Mouse (Mus musculus): Measurements from ENCODE around the gene Meis2. TPM values are rescaled to one million over a fixed set of nuclear protein-coding genes. Genes with fewer than 3 reads are reported as not detected.
A peak's percentile ranks its signal among the peaks of the same experiment; 100 is the strongest.

The Meis2 gene
- total RNA-seq, 2 experiments from 2014 or later = 224 to 238 TPM

DNA sequence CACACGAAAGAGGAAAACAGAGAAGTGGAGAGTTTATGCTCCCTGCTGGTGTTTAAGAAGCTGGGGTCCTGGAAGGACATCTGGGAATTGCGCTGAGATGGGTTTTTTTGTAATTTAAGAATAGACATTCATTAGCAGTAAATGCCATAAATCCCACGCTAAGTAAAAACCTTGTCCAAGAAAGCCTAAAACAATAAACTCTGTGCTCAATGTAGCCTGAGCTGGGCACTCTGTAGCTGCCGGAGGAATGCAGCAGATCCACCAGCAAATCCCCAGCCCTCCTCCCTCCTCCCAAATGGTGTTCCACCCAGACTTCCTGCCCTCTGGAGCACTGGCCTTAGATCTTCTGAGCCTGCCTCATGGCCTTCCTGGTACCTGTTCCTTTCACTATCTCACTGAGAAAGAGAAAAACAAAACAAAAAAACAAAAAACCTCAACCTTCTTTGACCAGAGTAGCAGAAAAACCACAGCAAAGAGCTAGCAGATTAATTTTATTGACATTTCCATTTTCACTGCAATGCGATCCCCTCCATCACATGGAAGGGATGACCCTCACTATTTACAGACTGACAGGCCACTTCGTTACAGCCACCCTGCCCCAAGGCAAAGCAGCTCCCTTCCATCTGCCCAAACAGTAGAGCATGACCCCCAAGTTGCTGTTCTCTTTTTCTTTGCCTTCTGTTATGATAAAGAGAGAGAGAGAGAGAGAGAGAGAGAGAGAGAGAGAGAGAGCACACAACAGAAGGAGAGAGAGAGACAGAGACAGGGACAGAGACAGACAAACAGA, 64.1 kb downstream of the Meis2 start:
- peak in 1 of 2 experiments; percentile 46 for DNase-seq

DNA sequence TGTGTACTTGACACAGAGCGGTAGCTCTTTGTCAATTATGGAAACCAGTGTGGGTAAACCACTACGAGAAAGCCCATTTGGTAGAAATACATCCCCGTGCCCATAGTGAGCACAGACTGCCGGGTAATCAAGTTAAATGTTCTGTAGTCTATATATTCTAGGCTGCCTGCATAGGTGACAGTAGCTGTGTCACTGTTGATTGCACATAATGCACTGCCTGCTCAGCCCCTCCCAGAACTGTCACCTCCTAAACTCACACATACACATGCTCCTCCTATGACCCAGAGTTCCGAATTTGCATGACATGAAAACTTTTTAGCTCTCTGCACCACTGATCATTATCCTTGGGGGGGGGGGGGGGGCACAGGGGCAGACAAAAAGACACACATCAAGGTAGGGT, 65.1 kb downstream of the Meis2 start:
- DNase-seq = no peak

DNA sequence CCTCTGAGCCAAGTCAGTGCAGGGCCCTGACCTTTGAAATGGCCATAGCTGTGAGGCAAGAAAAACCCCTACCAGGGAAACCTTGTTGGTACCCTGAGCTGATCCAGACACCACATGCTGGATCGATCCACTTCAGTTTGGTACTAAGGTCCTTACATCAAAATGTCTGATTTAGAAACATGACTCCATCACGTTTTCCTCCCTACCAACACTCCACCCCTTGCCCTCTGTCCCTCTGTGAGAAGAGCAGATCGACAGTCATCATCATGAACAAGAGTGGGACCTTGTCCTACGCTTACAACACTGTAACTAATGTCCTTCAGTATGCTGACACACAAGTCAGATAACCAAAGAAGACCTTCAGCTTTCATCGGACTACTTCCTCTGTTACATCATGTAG, 66.8 kb downstream of the Meis2 start:
- peak; percentile 44 to 62 for DNase-seq

DNA sequence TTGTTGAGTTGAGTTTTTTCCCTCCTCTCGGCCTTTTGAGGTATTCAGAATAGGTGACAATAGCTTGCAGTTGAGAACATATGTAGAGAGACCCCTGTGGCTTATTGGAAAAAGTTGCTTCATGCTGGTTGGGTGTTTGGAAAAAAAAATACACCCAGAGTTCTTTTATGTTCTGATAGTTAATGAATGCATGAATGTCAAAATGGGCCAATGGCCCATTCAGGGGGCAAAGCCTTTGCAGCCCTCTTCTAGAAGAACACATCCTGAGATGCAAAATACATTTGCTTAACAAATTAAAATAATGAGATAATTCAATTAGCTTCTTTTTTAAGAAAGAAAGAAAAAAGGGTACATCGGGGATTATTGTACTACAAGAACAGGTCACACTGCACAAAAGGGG, 69.2 kb downstream of the Meis2 start:
- DNase-seq = no peak

DNA sequence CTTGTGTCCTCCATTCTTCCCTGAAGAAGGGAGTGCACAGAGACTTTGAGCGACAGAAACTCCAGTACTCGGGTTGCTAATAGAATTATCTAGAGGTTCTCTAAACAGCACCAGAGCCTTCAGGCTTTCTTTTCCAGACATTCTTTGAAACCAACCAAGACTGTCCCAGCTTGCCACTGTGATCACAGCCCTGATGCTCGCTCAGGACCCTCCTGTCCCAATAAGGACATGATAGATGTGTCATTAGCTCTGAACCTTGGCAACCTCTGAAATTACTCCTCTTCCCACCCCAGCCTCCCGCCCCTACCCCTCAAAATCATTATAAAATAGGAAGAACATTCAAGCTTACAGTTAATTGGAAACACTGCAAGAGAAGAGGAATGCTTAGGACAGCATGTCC, 71.8 kb downstream of the Meis2 start:
- no peak for DNase-seq

DNA sequence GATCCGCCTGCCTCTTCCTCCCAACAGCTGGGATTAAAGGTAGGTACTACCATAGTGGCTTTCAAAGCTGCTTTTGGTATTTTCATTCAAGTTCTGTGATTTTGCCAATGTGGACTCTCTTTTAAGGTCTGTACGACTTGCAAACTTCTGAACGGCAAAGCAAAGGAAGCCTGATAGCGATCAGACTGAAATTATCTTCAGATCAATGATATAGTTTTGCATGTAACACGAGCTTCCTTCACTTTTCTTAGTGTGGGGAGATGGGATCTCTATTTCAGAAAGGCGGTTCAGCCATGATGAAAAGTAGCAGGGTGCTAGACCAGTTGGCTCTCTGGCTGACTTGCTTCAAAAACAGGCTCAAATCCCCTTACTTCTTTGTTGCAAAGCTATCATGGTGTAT, 76.4 kb downstream of the Meis2 start:
- DNase-seq = no peak

DNA sequence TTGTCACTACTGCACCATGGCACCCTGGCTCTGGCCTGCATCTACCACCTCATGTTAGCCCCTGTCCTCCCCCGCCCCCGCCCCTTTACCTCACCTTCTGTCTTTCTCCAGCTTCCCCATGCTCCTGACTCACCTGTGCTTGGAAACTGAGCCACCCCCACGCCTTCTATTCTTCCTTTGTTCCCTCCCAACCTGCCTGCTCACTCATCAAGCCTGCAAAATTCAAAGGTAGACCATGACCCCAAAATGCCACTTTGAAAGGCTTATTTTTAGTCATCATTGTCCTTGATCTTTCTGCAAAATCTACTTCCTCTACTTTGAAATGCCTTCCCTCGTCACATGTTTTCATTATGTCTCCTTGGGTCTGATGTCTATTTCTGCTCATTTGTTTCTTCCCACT, 77.2 kb downstream of the Meis2 start:
- DNase-seq = peak; percentile 50 to 63

DNA sequence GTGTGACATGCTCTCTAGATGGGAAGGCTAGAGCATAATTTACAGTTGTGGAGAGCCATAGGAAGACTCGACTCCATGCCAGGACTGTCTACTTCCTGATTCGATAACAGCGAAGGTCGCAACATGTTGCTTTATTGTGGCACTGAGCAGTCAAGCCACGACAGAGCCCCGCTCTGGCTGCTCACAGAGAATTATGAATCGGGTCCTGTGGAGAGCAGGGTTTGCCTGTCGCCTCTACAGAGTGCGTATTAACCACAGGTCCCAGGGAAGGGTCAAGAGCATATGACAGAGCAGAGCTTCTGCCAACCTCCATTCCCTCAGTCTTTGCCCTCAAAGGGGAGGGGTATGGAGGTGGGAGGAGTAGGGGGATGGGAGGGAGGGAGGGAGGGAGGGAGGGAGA, 80.7 kb downstream of the Meis2 start:
- peak; percentile 43 to 55 for DNase-seq

DNA sequence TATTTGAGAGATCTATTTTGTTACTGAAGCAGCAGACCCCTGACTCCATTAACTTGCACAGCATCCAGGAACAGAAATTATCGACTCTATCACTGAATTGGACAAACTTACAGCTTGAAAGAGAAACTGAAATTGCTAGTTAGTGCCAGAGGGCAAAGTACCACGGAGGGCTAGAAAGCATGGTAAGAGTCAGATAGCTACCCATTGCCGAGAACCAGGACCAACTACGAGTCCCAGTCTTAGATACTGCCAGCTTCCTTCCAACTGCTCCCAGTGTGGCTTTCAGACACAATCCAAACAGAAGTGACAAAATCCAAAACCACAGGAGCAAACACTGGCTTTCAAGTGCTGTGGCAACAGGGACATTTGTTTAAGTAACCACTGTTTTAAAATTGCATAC, 81.2 kb downstream of the Meis2 start:
- DNase-seq = no peak

DNA sequence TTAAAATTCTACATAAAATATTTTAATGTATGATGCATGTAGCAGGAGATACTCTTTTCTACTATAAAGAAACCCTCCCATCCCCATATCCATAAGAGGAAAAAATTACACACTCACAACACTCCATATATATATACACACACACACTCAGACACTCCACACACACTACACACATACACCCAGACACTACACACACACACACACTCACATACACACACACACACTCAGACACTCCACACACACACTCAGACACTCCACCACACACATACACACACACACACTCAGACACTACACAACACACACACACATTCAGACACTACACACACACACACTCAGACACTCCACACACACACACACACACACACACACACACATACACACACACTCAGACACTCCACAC, 85.1 kb downstream of the Meis2 start:
- DNase-seq = no peak

DNA sequence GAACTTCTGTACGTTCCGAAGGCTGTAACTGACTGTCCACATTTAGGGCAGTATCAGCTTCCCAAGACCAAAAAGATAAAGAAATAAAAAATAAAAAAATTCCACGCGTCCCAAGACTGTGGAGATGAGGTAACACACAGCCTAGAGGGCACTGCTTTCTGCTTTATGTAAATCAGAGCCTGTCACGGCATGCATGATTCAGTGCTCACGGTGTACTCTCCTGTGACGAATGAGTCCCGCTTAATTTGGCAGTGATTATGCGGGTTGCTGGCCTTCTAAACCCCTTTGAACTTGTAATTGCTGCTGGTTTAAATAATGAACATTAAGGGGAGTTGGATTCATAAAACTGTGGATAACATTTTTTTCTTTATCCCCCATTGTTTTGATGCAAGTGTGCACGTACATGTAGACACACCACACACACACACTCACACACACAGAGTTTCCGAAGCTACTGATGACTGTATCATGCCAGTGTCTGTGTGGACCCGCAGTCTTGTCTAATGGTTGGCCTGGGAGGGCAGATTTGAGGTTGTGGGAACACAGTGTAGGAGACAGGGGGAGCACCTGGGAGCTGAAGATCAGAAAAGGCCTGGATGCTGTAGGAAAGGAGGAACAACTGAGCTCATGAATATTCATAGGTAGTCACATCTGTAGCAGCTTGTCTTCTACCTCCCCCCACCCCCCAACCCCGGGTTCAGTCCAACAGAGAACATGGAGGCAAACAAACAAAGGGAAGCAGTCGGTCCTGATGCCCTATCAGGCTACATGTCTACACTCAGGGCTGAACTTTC, 85.8 kb downstream of the Meis2 start:
- peak; percentile 63 to 70 for DNase-seq

DNA sequence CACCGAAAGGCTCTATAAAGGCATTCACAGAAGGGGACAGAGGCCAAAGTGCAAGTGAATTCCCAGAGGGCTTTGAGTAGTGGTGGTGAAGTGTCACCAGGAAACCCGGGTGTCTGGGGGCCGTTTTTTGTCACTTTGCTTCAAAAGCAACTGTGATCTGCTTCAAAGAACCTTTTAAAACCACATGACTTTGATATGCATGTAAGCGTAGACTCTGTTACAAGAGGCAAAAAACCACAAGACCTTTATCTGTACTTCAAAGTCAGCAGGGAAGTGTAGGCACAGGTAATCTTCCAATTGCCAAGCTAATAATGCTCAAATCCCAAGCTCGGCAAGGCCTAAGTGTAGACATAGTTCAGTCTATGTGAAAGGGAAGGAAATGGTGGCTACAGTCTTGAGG, 87.0 kb downstream of the Meis2 start:
- DNase-seq = no peak

DNA sequence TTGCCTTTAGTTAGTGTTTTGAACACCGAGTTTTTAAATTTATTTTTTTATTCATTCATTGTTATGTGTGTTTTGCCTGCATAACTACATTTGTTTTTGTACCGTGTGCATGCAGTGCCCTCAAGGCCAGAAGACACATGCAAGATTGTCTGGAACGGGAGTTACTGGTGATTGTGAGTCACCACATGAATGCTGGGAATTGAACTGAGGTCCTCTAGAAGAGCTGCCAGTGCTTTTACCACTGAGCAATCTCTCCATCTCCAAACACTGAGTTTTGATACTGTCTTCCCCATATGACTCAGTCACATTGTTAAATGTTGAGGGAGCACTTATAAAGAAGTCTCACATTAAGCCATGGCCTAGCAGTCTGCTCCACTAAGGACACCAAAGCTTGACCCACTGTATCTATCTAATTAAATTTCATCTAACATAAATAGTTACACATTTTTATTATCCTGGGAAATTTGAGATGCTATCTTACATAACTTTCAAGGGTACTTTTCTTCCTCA, 94.3 kb downstream of the Meis2 start:
- no peak for DNase-seq

DNA sequence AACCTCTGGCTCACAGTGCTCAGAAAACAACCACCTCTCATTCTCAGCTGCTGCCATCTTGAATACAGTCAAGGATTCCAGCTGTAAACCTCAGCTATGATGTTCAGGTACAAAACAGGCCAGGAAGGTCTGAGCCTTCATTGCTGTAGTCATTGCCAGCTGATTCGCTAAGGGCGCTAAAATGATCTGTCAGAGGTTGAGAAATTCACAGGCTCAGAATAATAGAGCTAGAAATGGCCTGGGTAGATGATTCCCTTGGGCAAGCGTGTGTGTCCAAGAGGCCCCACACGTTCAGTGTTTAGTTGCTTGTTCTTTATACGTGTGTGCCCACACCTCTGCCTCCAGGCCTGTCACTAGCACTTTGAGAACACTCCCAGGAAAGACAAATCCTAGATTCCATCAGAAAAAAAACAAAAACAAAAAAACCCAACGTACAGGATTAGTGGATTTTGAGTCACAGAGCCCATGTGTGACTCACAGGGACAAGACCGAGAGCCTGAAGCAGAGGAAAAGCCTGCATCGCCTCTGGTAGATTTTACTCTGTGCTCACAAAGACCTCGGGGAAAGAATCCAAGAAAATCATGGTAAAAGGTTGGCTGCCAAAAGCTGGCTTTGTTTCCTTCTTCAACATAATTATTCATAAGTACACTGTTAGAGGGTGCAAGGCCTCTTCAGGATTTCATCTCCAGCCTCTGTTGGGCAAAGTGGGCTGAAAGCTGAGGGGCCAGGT, 95.4 kb downstream of the Meis2 start:
- peak; percentile 51 to 57 for DNase-seq

DNA sequence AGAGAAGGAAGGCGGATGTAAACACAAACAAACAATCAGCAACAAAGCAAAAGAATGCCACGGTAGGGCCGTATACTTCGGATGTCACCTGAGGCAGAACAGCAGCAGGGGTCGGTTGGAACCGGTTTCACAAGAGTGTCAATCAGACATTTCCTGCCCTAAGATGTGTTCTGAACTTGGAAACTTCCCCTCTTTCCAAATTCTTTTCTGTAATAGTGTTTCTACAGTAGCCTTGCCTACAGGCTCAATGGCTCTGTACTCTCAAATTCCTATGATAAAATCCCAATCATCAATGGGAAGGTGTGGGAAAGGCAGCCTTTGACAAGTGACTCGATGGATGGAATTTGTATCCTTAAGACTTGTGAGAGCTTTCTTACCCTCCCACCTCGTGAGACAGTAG, 96.4 kb downstream of the Meis2 start:
- DNase-seq = no peak

DNA sequence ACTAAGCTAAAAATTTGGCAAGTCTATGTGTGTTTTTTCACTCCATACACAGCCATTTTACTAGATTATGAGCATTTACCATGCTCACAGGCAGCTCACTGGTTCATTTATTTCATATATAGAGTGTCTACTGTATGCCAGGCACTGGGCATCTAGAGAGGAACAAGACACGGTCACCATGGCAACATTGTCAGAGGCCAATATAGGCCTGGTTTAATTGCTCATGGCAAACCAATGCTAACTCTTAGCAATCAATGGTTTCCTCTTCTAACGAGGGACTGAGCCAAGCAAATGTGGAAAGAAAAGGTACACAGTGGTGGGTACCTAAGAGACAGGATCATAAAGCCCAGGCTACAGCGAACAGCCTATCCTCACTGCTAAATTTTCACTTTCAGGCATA, 100.7 kb downstream of the Meis2 start:
- DNase-seq = no peak

DNA sequence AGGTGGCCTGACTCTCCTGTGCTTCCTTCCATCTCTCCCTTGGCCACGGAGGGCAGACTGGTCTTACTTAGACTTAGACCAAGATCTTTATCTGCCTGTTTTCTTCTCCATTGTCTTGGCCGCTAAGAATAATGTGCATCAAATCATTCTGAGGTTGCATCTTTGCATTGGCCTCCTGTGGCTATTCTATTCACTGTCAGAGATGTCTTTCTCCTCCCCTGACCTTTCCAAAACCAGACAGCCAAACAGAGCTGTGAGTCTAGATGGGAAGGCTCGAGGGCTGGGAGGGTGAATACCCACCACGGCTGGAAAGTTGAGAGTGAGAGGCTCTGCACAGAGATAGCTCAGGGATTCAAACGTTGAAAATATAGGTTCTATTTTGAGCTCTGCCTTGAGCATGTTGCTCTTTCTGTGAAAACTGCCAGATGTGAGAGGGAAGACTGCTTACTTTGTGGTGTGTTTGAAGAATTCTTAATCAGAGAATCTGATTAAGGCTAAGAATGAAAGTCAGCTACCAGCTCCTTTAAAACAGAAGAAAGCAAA, 102.3 kb downstream of the Meis2 start:
- DNase-seq = no peak

DNA sequence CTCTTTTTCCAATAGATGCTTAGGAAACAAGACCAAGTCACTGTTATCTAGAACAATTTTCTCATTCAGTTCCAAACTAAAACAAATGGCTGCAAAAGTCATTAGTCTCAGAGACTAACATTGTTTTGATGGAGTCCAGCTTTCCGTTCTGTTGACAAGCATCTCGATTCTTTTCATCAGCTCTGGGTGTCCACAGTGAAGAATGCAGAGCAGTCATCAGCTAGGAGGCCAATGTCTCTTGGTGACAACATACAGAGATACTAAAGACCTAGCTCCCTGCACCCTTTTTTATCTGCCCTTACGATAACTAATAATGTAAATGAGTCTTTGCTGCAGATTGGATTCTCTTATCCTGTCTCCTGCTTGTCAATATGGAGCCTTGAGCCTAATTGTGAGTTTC, 102.9 kb downstream of the Meis2 start:
- DNase-seq = no peak

DNA sequence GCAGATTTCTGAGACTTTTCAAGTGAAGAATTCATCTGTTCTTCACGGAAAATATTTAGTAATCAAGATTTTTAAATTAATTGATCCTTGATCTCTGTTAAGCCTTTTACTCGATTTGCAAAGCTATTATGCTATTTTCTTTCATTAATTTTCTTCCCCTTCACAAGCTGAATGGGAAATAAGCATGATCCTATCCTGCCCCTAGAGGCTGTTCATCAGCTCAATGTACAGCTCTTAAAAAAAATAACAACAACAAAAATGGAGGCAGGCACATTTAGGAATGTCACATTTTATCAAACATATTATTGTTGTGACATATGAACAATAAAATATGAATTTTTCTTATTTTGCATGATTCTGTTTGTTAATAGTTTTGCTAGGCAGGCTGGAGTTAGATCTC, 103.5 kb downstream of the Meis2 start:
- no peak for DNase-seq

DNA sequence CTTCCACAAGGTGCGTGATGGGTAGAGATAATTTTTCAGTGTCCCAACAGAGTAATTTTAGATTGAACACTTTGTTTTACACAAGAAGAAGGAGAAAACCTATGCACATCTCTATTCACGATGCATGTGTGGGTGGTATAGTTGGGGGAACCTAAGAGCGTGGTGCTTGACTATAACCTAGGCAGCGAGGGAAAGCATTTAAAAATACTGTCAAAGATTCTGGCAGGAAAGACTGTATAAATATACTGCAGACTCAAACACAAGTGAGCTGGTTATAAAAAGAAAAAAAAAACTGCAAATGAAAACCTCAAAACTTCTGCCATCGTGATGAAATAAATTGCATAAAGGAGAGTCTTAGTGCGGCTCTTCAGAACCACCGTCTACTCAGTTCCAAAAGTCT, 105.0 kb downstream of the Meis2 start:
- DNase-seq = no peak

DNA sequence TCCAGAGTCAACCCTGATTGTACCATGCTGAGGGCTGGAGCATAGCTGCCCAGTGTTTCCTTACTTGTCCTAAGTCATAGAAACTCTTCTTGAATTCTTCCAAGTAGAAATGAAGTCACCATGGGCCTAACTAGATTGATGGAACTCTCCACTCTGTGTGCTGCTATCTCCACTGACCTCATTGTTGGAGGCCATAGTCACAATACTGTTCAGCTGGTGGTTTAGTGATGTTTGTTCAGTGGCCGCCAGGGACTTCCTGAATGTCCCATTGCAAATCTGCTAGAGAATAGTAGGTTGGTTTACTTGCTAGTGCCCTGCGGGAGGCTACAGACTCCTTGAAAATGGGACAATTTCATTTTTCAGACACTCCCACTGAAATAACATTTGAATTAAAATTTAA, 108.9 kb downstream of the Meis2 start:
- DNase-seq = peak; percentile 23 to 44

DNA sequence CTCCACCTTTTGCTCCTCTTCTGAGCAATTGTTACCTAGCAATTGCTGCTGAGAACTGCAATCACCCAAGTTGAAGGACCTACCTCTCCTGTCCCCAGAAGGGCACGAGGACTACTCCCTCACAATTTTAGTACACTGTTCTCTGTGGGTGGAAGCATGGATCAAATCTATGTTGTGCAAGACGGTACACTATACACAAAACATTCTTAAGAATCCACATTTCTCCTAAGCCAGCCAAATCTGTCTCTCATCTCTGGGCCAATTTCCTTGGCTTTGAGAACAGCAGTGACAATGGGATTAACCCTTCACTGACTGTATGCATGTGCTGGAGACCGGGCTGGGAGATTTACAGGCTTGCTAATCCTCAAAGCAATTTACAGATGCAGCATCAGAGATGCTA, 115.0 kb downstream of the Meis2 start:
- DNase-seq = no peak
